Mouse (Mus musculus) spleen, postnatal 10 days (tissue): Measurements from ENCODE around the gene Alox12.

Experiments used
- DNase-seq, 2 experiments: peaks; one replicate each; pipeline ENCODE4 v3.0.0; 2021 to 2022; ENCODE audit warnings: low spot score in 2 of 2

The Alox12 gene

GRCm38 (mm10) chr11:70193354-70194285 lies 61.5 kb downstream of the Alox12 start:
- no peak for DNase-seq

- DNase-seq, result no peak
These were observed 63.0 kb downstream of the Alox12 start for GRCm38 (mm10) chr11:70192157-70192556.
